Mouse (Mus musculus) CH12.LX (cell line): ENCODE results near the gene Ttll4. TPM values are rescaled to one million over a fixed set of nuclear protein-coding genes. Genes with fewer than 3 reads are reported as not detected.

Source experiments
- DNase-seq: peaks from one replicate; pipeline ENCODE4 v3.0.0-alpha.2; 2013; ENCODE audit errors: extremely low read depth
- H3K27ac ChIP-seq: 2 replicates; pipeline ENCODE4 v1.5.1; 2012; ENCODE audit warnings: low read depth, mild to moderate bottlenecking, control low read depth, moderate library complexity; ENCODE audit not compliant: insufficient read depth
- H3K27me3 ChIP-seq: replicated peaks from 2 replicates; pipeline ENCODE3; 2012; ENCODE audit warnings: inconsistent platforms
- H3K36me3 ChIP-seq, 2 experiments: replicated peaks in 1 of 2; 2 replicates each; pipeline versions ENCODE3 to v1.6.1; 2012; ENCODE audit warnings: inconsistent platforms in 1 of 2, low read length in 1 of 2, mild to moderate bottlenecking in 1 of 2, mixed read lengths in 1 of 2, moderate library complexity in 1 of 2; ENCODE audit not compliant: control insufficient read depth in 1 of 2, insufficient read depth in 1 of 2
- H3K4me1 ChIP-seq, 2 experiments: 2 replicates each; pipeline ENCODE4 v1.6.1; 2012; ENCODE audit warnings: inconsistent platforms in 1 of 2, moderate library complexity in 1 of 2; ENCODE audit not compliant: insufficient read depth in 2 of 2, control insufficient read depth in 1 of 2
- H3K4me2 ChIP-seq: 2 replicates; pipeline ENCODE4 v1.6.1; 2012; ENCODE audit warnings: low read depth, mild to moderate bottlenecking, control low read depth; ENCODE audit not compliant: poor library complexity, insufficient read depth, severe bottlenecking
- H3K4me3 ChIP-seq, 3 experiments: fragments of 150-350 bp in 1 of 3; sonication (generic) in 1 of 3; replicated peaks in 1 of 3; 2 replicates each; pipeline versions ENCODE3 to v1.5.1; 2011 to 2012; ENCODE audit warnings: low read depth in 2 of 3, low read length in 2 of 3, mild to moderate bottlenecking in 2 of 3, moderate library complexity in 2 of 3, control low read depth in 1 of 3, improper control_type of control experiment in 1 of 3, inconsistent platforms in 1 of 3, mixed read lengths in 1 of 3; ENCODE audit not compliant: poor library complexity in 1 of 3
- H3K79me2 ChIP-seq: replicated peaks from 2 replicates; pipeline ENCODE4 v1.6.1; 2012; ENCODE audit warnings: mild to moderate bottlenecking, moderate library complexity; ENCODE audit not compliant: control insufficient read depth, poor library complexity, insufficient read depth, severe bottlenecking; ENCODE audit errors: extremely low read depth
- H3K9ac ChIP-seq: 2 replicates; pipeline ENCODE4 v1.6.1; 2012; ENCODE audit warnings: low read depth, mild to moderate bottlenecking, control low read depth, moderate library complexity; ENCODE audit not compliant: insufficient read depth
- H3K9me3 ChIP-seq: replicated peaks from 2 replicates; pipeline ENCODE3; 2012; ENCODE audit warnings: low read length, inconsistent platforms, mixed read lengths
- BHLHE40 ChIP-seq: IDR thresholded peaks from 2 replicates; pipeline ENCODE4 v1.6.1; 2011; ENCODE audit warnings: mild to moderate bottlenecking, low read depth, low read length, improper control_type of control experiment
- CHD1 ChIP-seq: IDR thresholded peaks from 2 replicates; pipeline ENCODE4 v1.6.1; 2012; ENCODE audit warnings: low read depth, low read length, improper control_type of control experiment, inconsistent platforms
- CHD2 ChIP-seq: IDR thresholded peaks from 2 replicates; pipeline ENCODE4 v1.6.1; 2011; ENCODE audit warnings: low read length, improper control_type of control experiment
- E2F4 ChIP-seq: IDR thresholded peaks from 2 replicates; pipeline ENCODE4 v1.6.1; 2011; ENCODE audit warnings: low read depth, low read length, improper control_type of control experiment; ENCODE audit not compliant: insufficient replicate concordance
- EP300 ChIP-seq: IDR thresholded peaks from 2 replicates; pipeline ENCODE4 v1.6.1; 2011; ENCODE audit warnings: low read length, improper control_type of control experiment
- ETS1 ChIP-seq: conservative IDR thresholded peaks from 2 replicates; pipeline ENCODE4 v1.6.1; 2012; ENCODE audit warnings: low read depth, mild to moderate bottlenecking, inconsistent platforms, low read length, improper control_type of control experiment, moderate library complexity
- IRF4 ChIP-seq: IDR thresholded peaks from 2 replicates; pipeline ENCODE4 v1.6.1; 2014; ENCODE audit warnings: low read depth, mild to moderate bottlenecking, inconsistent platforms, low read length, improper control_type of control experiment
- JUN ChIP-seq: IDR thresholded peaks from 2 replicates; pipeline ENCODE4 v1.6.1; 2011; ENCODE audit warnings: low read depth, mild to moderate bottlenecking, low read length, improper control_type of control experiment, moderate library complexity; ENCODE audit not compliant: insufficient read depth
- JUND ChIP-seq: conservative IDR thresholded peaks from 2 replicates; pipeline ENCODE4 v1.6.1; 2011; ENCODE audit warnings: low read depth, low read length, improper control_type of control experiment
- KAT2A ChIP-seq: IDR thresholded peaks from 2 replicates; pipeline ENCODE4 v1.6.1; 2012; ENCODE audit warnings: low read length, improper control_type of control experiment, inconsistent platforms; ENCODE audit not compliant: insufficient replicate concordance
- MAFK ChIP-seq: IDR thresholded peaks from 2 replicates; pipeline ENCODE4 v1.6.1; 2011; ENCODE audit warnings: low read length, improper control_type of control experiment; ENCODE audit not compliant: insufficient replicate concordance
- MAX ChIP-seq: IDR thresholded peaks from 2 replicates; pipeline ENCODE4 v1.6.1; 2011; ENCODE audit warnings: low read length, improper control_type of control experiment
- MEF2A ChIP-seq: IDR thresholded peaks from 2 replicates; pipeline ENCODE4 v1.6.1; 2014; ENCODE audit warnings: low read depth, mild to moderate bottlenecking, inconsistent platforms, low read length, improper control_type of control experiment, borderline replicate concordance
- MYC ChIP-seq: IDR thresholded peaks from 2 replicates; pipeline ENCODE4 v1.6.1; 2011; ENCODE audit warnings: low read depth, mild to moderate bottlenecking, improper control_type of control experiment, low read length
- POLR2A ChIP-seq: IDR thresholded peaks from 2 replicates; pipeline ENCODE4 v1.6.1; 2011; ENCODE audit warnings: low read depth, mild to moderate bottlenecking, improper control_type of control experiment, low read length
- POLR2AphosphoS2 ChIP-seq: IDR thresholded peaks from 2 replicates; pipeline ENCODE4 v1.6.1; 2011; ENCODE audit warnings: low read depth, low read length, improper control_type of control experiment
- RAD21 ChIP-seq: IDR thresholded peaks from 2 replicates; pipeline ENCODE4 v1.6.1; 2011; ENCODE audit warnings: low read depth, mild to moderate bottlenecking, low read length, improper control_type of control experiment, moderate library complexity
- RCOR1 ChIP-seq: conservative IDR thresholded peaks from 2 replicates; pipeline ENCODE4 v1.6.1; 2012; ENCODE audit warnings: low read depth, mild to moderate bottlenecking, inconsistent platforms, low read length, improper control_type of control experiment
- SIN3A ChIP-seq: IDR thresholded peaks from 2 replicates; pipeline ENCODE4 v1.6.1; 2012; ENCODE audit warnings: low read length, improper control_type of control experiment, inconsistent platforms
- SMC3 ChIP-seq: IDR thresholded peaks from 2 replicates; pipeline ENCODE4 v1.6.1; 2011; ENCODE audit warnings: low read depth, low read length, improper control_type of control experiment
- UBTF ChIP-seq: IDR thresholded peaks from 2 replicates; pipeline ENCODE4 v1.6.1; 2012; ENCODE audit warnings: low read depth, mild to moderate bottlenecking, inconsistent platforms, low read length, improper control_type of control experiment, moderate library complexity
- USF1 ChIP-seq: IDR thresholded peaks from 2 replicates; pipeline ENCODE4 v1.6.1; 2014; ENCODE audit warnings: low read depth, mild to moderate bottlenecking, inconsistent platforms, low read length, improper control_type of control experiment
- USF2 ChIP-seq: conservative IDR thresholded peaks from 2 replicates; pipeline ENCODE4 v1.6.1; 2011; ENCODE audit warnings: low read depth, low read length, improper control_type of control experiment
- ZNF384 ChIP-seq: IDR thresholded peaks from 2 replicates; pipeline ENCODE4 v1.6.1; 2012; ENCODE audit warnings: low read depth, low read length, improper control_type of control experiment, inconsistent platforms
- dilution Hi-C: fragments of 300-500 bp; cut with MboI; formaldehyde crosslinking; loops from 2 replicates; pipeline ENCODE4 v1.14.3; 2020; ENCODE audit warnings: low sequenced_read_pairs; ENCODE audit not compliant: extremely low pct_unique_long_range_greater_than_20kb, extremely low pct_ligation_motif_present
- in situ Hi-C: fragments of 300-500 bp; cut with MboI; formaldehyde crosslinking; loops from 3 replicates; pipeline ENCODE4 v1.14.3; 2019; ENCODE audit warnings: low sequenced_read_pairs, low pct_ligation_motif_present, low pct_unique_long_range_greater_than_20kb, mixed read lengths
- polyA plus RNA-seq: library from polyadenylated mRNA; unstranded; fragments of >175 nt; gene quantifications from 2 replicates; pipeline ENCODE4 v1.2.1, GENCODE M21; 2012; ENCODE audit warnings: low read depth; ENCODE audit not compliant: insufficient read length
- total RNA-seq, 2 experiments: library from RNA; depleted of rRNA; stranded (reverse); fragments of 300-350 nt in 1 of 2; fragments of >200 nt in 1 of 2; gene quantifications; 2 replicates each; pipeline ENCODE4 v1.2.3; 2012 to 2014

Gene Ttll4
- total and polyA plus RNA-seq, 3 experiments: 21.8 to 85.8 (median 23.6) TPM

DNA sequence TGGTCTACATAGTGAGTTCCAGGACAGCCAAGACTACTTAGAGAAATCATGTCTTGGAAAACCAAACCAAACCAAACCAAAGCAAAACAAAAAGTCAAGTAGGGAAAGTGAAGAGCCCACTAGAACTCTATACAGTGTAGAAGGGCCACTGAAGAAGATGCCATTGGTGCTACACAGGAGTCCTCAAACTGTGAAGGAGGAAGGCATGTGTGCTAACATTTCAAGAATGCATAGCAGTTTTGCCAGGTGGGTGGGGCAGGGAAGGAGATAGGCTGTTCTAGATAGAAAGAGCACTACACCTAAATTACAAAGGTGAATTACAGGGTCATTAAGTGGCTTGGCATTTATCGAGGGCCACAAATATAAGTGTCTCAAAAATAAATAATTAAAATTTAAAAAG lies 37.4 kb upstream of the Ttll4 start:
- dilution Hi-C loops (no loop called here), in situ Hi-C loops (no loop called here)
- 0 out of 4 replicates have a peak, but pooled peaks cover 0 to 4% of the 10 kb centered on the region in 2 experiments for H3K4me1 ChIP-seq
- H3K4me2 ChIP-seq: no peak overlapping the region
- no peaks in the 10 kb centered on the region for H3K79me2 ChIP-seq
- no peak overlapping the region for H3K9ac ChIP-seq
- DNase-seq: no peak
- H3K9me3 ChIP-seq: no peaks in the 10 kb centered on the region
- no peak overlapping the region for H3K27ac ChIP-seq
- H3K27me3 ChIP-seq: no peaks in the 10 kb centered on the region
- no peak overlapping the region for H3K4me3 ChIP-seq
- TF ChIP-seq SIN3A: no peak
- TF ChIP-seq JUND: no peak
- no peak for TF ChIP-seq JUN
- no peak for TF ChIP-seq RAD21
- no peak for TF ChIP-seq POLR2A
- no peak for TF ChIP-seq E2F4
- TF ChIP-seq MAFK: no peak
- TF ChIP-seq EP300: no peak
- TF ChIP-seq RCOR1: no peak
- no peak for TF ChIP-seq IRF4
- TF ChIP-seq USF1: no peak
- no peak for TF ChIP-seq KAT2A
- H3K36me3 ChIP-seq: no peaks in the 10 kb centered on the region

DNA sequence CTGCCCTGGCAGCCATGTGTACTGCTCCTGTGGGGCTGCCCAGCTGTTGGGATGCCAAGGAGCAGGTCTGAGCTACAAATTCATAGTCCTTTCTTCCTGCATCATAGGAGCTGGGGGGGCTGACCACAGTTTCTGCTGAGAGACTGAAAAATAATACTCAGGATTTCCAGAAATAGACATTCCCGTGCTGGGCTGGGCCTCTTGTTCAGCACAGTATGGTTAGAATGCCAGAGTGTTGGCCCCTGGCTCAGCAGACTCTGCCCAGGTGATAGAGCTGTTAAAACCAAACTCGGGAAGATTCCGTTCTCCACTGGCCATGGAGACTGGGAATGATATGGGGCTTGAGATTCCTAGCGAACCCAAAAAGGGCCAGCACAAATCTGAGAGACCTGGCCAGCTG lies 35.5 kb upstream of the Ttll4 start:
- Histone ChIP-seq H3K36me3 (no peaks in the 10 kb centered on the region), H3K9me3 (no peaks in the 10 kb centered on the region), H3K27me3 (no peaks in the 10 kb centered on the region), H3K9ac (no peak overlapping the region), H3K4me2 (no peak overlapping the region), H3K4me3 (no peak overlapping the region), H3K4me1 (0 out of 4 replicates have a peak, but pooled peaks cover 0 to 4% of the 10 kb centered on the region in 2 experiments), H3K27ac (no peak overlapping the region), H3K79me2 (no peaks in the 10 kb centered on the region)
- TF ChIP-seq CHD1 (no peak), ETS1 (no peak), POLR2A (no peak), JUN (no peak), SIN3A (no peak), E2F4 (no peak), UBTF (no peak), MEF2A (no peak), BHLHE40 (no peak), JUND (no peak), USF2 (no peak), MAFK (no peak), IRF4 (no peak), MYC (no peak), SMC3 (no peak), MAX (no peak), ZNF384 (no peak), POLR2AphosphoS2 (no peak), CHD2 (no peak)
- no peak for DNase-seq
- in situ Hi-C loops: no loop called here
- dilution Hi-C loops: no loop called here
